Mouse (Mus musculus) forebrain, embryonic 15.5 days (tissue): ENCODE data around the gene Szt2. TPM values are rescaled to one million over a fixed set of nuclear protein-coding genes. Genes with fewer than 3 reads are reported as not detected.

ENCODE experiments used
- ATAC-seq: fragments of 200-750 bp; cut with Nextera tagmentation; replicated peaks from 2 replicates; pipeline ENCODE4 v1.8.0; 2017; ENCODE audit warnings: mild to moderate bottlenecking, moderate TSS enrichment, moderate library complexity
- H3K27ac ChIP-seq: fragments of 300-500 bp; sonication (generic); replicated peaks from 2 replicates; pipeline ENCODE4 v1.5.1; 2015; ENCODE audit warnings: mild to moderate bottlenecking, inconsistent platforms
- H3K27me3 ChIP-seq: fragments of 300-500 bp; sonication (generic); 2 replicates; pipeline ENCODE4 v1.6.1; 2015; ENCODE audit warnings: inconsistent platforms
- H3K36me3 ChIP-seq: fragments of 300-500 bp; sonication (generic); 2 replicates; pipeline ENCODE4 v1.6.1; 2015; ENCODE audit warnings: mild to moderate bottlenecking, inconsistent platforms
- H3K4me1 ChIP-seq: fragments of 300-500 bp; sonication (generic); 2 replicates; pipeline ENCODE4 v1.6.1; 2015; ENCODE audit warnings: inconsistent platforms
- H3K4me2 ChIP-seq: fragments of 300-500 bp; sonication (generic); replicated peaks from 2 replicates; pipeline ENCODE4 v1.6.1; 2015; ENCODE audit warnings: mild to moderate bottlenecking, inconsistent platforms
- H3K4me3 ChIP-seq: fragments of 300-500 bp; sonication (generic); 2 replicates; pipeline ENCODE4 v1.5.1; 2015; ENCODE audit warnings: mild to moderate bottlenecking, inconsistent platforms
- H3K9ac ChIP-seq: fragments of 300-500 bp; sonication (generic); replicated peaks from 2 replicates; pipeline ENCODE4 v1.6.1; 2015; ENCODE audit warnings: mild to moderate bottlenecking, inconsistent platforms
- H3K9me3 ChIP-seq: fragments of 300-500 bp; sonication (generic); 2 replicates; pipeline ENCODE4 v1.6.1; 2016; ENCODE audit warnings: inconsistent platforms
- WGBS: fragments of 180-500 bp; shearing (Covaris S2); methylation state at CpG from one replicate; pipeline ENCODE4 v1.1.7; 2015; ENCODE audit warnings: mixed read lengths; 5-methylcytosine and 5-hydroxymethylcytosine counted together
- polyA plus RNA-seq: library from polyadenylated mRNA; unstranded; fragments of >200 nt; fragmentation: Nextera tagmentation; extraction: Ambion mirVana; gene quantifications from 2 replicates; pipeline ENCODE4 v1.2.1, GENCODE M21; 2015

Szt2 gene
- polyA plus RNA-seq, 1 experiment from 2014 or later = 12.7 TPM

GRCm38 (mm10) chr4:118427768-118428451 is 18.8 kb upstream of the Szt2 start, which contains the start of gene Elovl1:
Elovl1 (plus strand) TSS chr4:118428093.
- H3K36me3 ChIP-seq = peaks cover 19% of the 10 kb centered on the region
- ATAC-seq = peak; percentile 89
- under 1% methylated on average over 30 of the region's 31 CpGs for WGBS
- H3K4me1 ChIP-seq = peaks cover 21% of the 10 kb centered on the region
- H3K4me2 ChIP-seq = peak within 1 kb of the TSS; percentile 87
- H3K27me3 ChIP-seq = no peaks in the 10 kb centered on the region
- H3K9me3 ChIP-seq = no peaks in the 10 kb centered on the region
- peak within 1 kb of the TSS; percentile 65 for H3K9ac ChIP-seq
- peak within 1 kb of the TSS; percentile 59 for H3K27ac ChIP-seq
- H3K4me3 ChIP-seq = peak within 1 kb of the TSS; percentile 50

GRCm38 (mm10) chr4:118427415-118427767 is 18.3 kb upstream of the Szt2 start:
- no peak; the same call in 1 of the 2 replicates for ATAC-seq
- 2% methylated on average over 5 of the region's 5 CpGs for WGBS
- H3K36me3 ChIP-seq = peaks cover 17% of the 10 kb centered on the region

DNA sequence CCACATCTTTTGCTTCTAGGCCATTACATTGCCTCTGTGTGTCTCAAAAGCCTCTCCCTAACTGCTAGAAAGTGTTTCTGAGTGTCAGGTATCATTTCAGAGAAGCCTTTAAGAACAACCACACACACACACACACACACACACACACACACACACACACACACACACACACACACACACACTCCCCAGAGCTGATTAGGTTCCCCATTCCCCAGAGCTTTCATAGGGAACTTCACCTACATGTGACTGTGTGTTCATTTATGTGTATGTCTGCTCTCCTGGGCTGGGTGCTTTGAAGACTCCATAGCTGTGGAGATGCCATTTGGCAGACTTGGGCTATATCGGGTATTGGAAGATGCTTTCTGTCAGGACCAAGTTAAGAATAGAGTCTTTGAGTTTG is 16.3 kb upstream of the Szt2 start:
- WGBS = 90% methylated on average over 1 of the region's 1 CpGs
- H3K36me3 ChIP-seq = peaks cover 23% of the 10 kb centered on the region
- peaks cover 21% of the 10 kb centered on the region for H3K4me1 ChIP-seq

More at GRCm38 (mm10) chr4:118427415-118427767, 18.3 kb upstream of the Szt2 start:
- H3K4me3 ChIP-seq = peak overlapping the region; percentile 50
- peak overlapping the region; percentile 87 for H3K4me2 ChIP-seq
- peak overlapping the region; percentile 65 for H3K9ac ChIP-seq
- H3K27me3 ChIP-seq = no peaks in the 10 kb centered on the region
- H3K4me1 ChIP-seq = peaks cover 21% of the 10 kb centered on the region
- H3K27ac ChIP-seq = peak overlapping the region; percentile 59
- H3K9me3 ChIP-seq = no peaks in the 10 kb centered on the region

GRCm38 (mm10) chr4:118424541-118425160 is 15.6 kb upstream of the Szt2 start:
- WGBS = 91% methylated on average over 4 of the region's 4 CpGs
- no peaks in the 10 kb centered on the region for H3K9me3 ChIP-seq
- H3K27me3 ChIP-seq = no peaks in the 10 kb centered on the region
- no peak for ATAC-seq
- H3K4me2 ChIP-seq = no peak overlapping the region
- H3K36me3 ChIP-seq = peaks cover 27% of the 10 kb centered on the region
- no peak overlapping the region for H3K9ac ChIP-seq
- H3K27ac ChIP-seq = no peak overlapping the region
- peaks cover 21% of the 10 kb centered on the region for H3K4me1 ChIP-seq
- no peak overlapping the region for H3K4me3 ChIP-seq

More for the DNA sequence above, 16.3 kb upstream of the Szt2 start:
- Histone ChIP-seq H3K9me3 (no peaks in the 10 kb centered on the region), H3K27me3 (no peaks in the 10 kb centered on the region), H3K27ac (no peak overlapping the region), H3K4me2 (no peak overlapping the region), H3K4me3 (no peak overlapping the region), H3K9ac (no peak overlapping the region)
- ATAC-seq = no peak

- no peak overlapping the region for H3K4me2 ChIP-seq
- H3K27me3 ChIP-seq = no peaks in the 10 kb centered on the region
- H3K4me1 ChIP-seq = no peaks in the 10 kb centered on the region
- H3K36me3 ChIP-seq = peaks cover 52% of the 10 kb centered on the region
- WGBS = 96% methylated on average over 3 of the region's 3 CpGs
- no peaks in the 10 kb centered on the region for H3K9me3 ChIP-seq
- no peak overlapping the region for H3K4me3 ChIP-seq
- no peak overlapping the region for H3K9ac ChIP-seq
- no peak overlapping the region for H3K27ac ChIP-seq
- no peak for ATAC-seq
Observed at GRCm38 (mm10) chr4:118421384-118421783, 12.3 kb upstream of the Szt2 start.

GRCm38 (mm10) chr4:118417112-118417797 is 8.2 kb upstream of the Szt2 start:
- H3K4me1 ChIP-seq = no peaks in the 10 kb centered on the region
- H3K27me3 ChIP-seq = no peaks in the 10 kb centered on the region
- ATAC-seq = no peak
- no peak overlapping the region for H3K27ac ChIP-seq
- no peaks in the 10 kb centered on the region for H3K9me3 ChIP-seq
- H3K4me2 ChIP-seq = no peak overlapping the region
- H3K9ac ChIP-seq = no peak overlapping the region
- peaks cover 81% of the 10 kb centered on the region for H3K36me3 ChIP-seq
- no peak overlapping the region for H3K4me3 ChIP-seq
- 86% methylated on average over 13 of the region's 13 CpGs for WGBS

DNA sequence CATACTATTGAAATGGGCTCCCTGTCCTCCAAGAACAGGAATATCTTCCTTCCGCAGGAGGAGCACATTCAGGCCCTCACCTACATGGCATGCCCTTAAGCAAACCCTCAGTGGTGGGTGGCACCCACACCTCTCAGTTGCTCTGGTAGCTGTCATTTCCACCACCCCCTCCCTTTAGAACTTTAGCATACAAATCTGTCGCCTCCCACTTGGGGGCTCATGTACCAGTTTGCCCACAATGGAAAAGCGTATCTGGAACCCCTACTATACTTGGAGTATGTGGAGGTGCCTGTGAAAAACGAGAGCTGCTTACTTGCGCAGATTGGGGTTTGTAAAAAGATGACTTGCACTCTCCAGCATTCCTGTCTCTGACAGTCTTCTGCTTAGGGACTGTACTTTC is 7.3 kb upstream of the Szt2 start:
- no peak for ATAC-seq
- H3K9ac ChIP-seq = no peak overlapping the region
- no peaks in the 10 kb centered on the region for H3K9me3 ChIP-seq
- H3K27ac ChIP-seq = no peak overlapping the region
- no peaks in the 10 kb centered on the region for H3K27me3 ChIP-seq
- no peak overlapping the region for H3K4me3 ChIP-seq
- H3K4me2 ChIP-seq = no peak overlapping the region
- H3K4me1 ChIP-seq = no peaks in the 10 kb centered on the region
- WGBS = 94% methylated on average over 5 of the region's 5 CpGs
- H3K36me3 ChIP-seq = peaks cover 85% of the 10 kb centered on the region

DNA sequence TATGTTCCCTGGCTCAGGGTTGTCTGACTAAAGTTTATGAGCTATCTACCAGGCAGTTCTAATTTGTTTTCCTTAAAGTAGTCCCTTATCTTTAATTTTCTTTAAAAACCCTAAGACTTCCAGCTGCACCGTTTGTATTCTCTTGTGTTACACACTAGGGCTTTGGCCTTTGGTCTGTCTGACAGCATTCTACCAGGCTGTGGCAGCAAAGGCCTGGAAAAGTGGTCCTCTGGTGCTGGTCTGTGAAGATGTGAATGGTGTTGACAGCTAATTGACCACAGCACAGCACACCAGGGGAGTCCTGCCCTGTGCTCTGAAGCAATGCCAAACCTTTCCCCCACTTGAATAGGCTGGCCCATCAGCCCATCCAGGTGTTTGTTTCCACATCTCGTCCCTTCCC is 6.7 kb upstream of the Szt2 start:
- no peak for ATAC-seq
- no peaks in the 10 kb centered on the region for H3K4me1 ChIP-seq
- H3K9ac ChIP-seq = no peak overlapping the region
- H3K4me2 ChIP-seq = no peak overlapping the region
- H3K27ac ChIP-seq = no peak overlapping the region
- H3K4me3 ChIP-seq = no peak overlapping the region
- H3K36me3 ChIP-seq = peaks cover 84% of the 10 kb centered on the region
- H3K9me3 ChIP-seq = no peaks in the 10 kb centered on the region
- WGBS = 93% methylated on average over 2 of the region's 2 CpGs
- no peaks in the 10 kb centered on the region for H3K27me3 ChIP-seq

DNA sequence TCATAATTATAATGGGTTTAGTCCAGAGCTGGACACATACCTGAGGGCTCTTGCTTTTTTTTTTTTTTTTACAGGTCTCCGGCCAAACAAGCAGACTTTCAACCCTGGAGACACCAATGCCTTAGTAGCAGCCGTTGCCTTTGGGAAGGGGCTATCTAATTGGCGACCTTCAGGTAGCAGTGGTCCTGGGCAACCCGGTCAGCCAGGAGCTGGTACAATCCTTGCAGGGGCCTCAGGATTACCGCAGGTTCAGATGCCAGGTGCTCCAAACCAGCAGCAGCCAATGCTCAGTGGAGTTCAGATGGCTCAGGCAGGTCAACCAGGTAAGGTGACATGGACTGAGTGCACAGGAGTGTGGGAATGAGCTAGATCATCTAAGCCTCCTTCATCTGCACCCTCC is 4.5 kb upstream of the Szt2 start:
- ATAC-seq = no peak
- H3K9me3 ChIP-seq = no peaks in the 10 kb centered on the region
- H3K27me3 ChIP-seq = no peaks in the 10 kb centered on the region
- no peak overlapping the region for H3K4me2 ChIP-seq
- no peak overlapping the region for H3K4me3 ChIP-seq
- H3K36me3 ChIP-seq = peaks cover 73% of the 10 kb centered on the region
- H3K4me1 ChIP-seq = peaks cover 11% of the 10 kb centered on the region
- no peak overlapping the region for H3K27ac ChIP-seq
- no peak overlapping the region for H3K9ac ChIP-seq
- 94% methylated on average over 5 of the region's 5 CpGs for WGBS

DNA sequence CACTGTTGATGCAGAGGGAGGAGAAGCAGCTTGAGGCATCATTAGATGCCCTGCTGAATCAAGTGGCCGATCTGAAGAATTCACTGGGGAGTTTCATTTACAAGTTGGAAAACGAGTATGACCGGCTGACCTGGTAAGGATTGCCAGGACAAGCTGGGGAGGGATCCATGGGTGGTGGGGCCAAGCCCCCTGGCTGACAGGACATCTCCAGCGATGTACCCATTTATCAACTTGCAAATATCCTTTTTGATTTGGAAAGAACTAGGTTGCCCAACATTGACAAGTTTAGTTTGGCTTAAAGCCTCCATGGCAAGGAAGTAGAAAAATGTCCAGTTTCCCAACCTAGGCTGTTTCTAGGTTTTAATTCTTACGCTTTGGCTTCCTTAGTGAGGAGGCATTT is 1.8 kb upstream of the Szt2 start:
- H3K9ac ChIP-seq = no peak overlapping the region
- no peak overlapping the region for H3K27ac ChIP-seq
- H3K4me1 ChIP-seq = peaks cover 19% of the 10 kb centered on the region
- no peaks in the 10 kb centered on the region for H3K9me3 ChIP-seq
- H3K4me2 ChIP-seq = no peak overlapping the region
- H3K4me3 ChIP-seq = no peak overlapping the region
- ATAC-seq = no peak
- WGBS = 98% methylated on average over 5 of the region's 5 CpGs
- peaks cover 48% of the 10 kb centered on the region for H3K36me3 ChIP-seq
- no peaks in the 10 kb centered on the region for H3K27me3 ChIP-seq

- Histone ChIP-seq H3K27ac (no peak overlapping the region), H3K27me3 (no peaks in the 10 kb centered on the region), H3K9me3 (no peaks in the 10 kb centered on the region), H3K36me3 (peaks cover 64% of the 10 kb centered on the region), H3K4me1 (no peaks in the 10 kb centered on the region; the same call in 1 of the 2 replicates), H3K9ac (no peak overlapping the region), H3K4me2 (no peak overlapping the region), H3K4me3 (no peak overlapping the region)
- ATAC-seq = no peak
- WGBS = 94% methylated on average over 12 of the region's 12 CpGs
Observed at GRCm38 (mm10) chr4:118402701-118403100, 6.4 kb downstream of the Szt2 start.

- WGBS = 92% methylated on average over 5 of the region's 5 CpGs
- Histone ChIP-seq H3K4me1 (no peaks in the 10 kb centered on the region), H3K9me3 (no peaks in the 10 kb centered on the region), H3K27ac (no peak overlapping the region), H3K36me3 (peaks cover 72% of the 10 kb centered on the region), H3K4me2 (no peak overlapping the region), H3K27me3 (no peaks in the 10 kb centered on the region), H3K4me3 (no peak overlapping the region), H3K9ac (no peak overlapping the region)
- no peak for ATAC-seq
Observed at GRCm38 (mm10) chr4:118401918-118402317, 7.2 kb downstream of the Szt2 start.
